8 mouse cellular contexts compared by ENCODE assay signal in genomic region chr5:30154013-30154412, GRCm38 (mm10). TPM values are rescaled to one million over a fixed set of nuclear protein-coding genes. Genes with fewer than 3 reads are reported as not detected.
DNase-seq lines count a peak whose midpoint lies in the region; ATAC-seq and TF ChIP-seq lines count a peak whose summit lies in the region.

No protein-coding gene starts in this region.

- no peak for TF ChIP-seq CTCF in forebrain, postnatal 0 days (IDR thresholded peaks at IDR 0.05; ENCODE audit: low read depth)
- TF ChIP-seq CTCF in liver, postnatal 0 days (IDR thresholded peaks at IDR 0.05; ENCODE audit: low read depth), result no peak

- DNase-seq in kidney, adult 11 months, result no peak
- DNase-seq in ZHBTc4 (ENCODE audit: low read depth, low spot score), result peak; percentile 43
- DNase-seq in forebrain, postnatal 0 days, result peak; percentile 35
- DNase-seq in liver, postnatal 0 days, result no peak
- no peak for DNase-seq in right cerebral cortex, postnatal 10 days (ENCODE audit: low spot score in 2 of 2)
- no peak for DNase-seq in B cell, adult 2 months
- no peak for DNase-seq in left cerebral cortex, adult 8-10 months (ENCODE audit: low spot score in 2 of 2)

- H3K27ac ChIP-seq in kidney, embryonic 16.5 days (ENCODE audit: low read length), result 0 out of 2 replicates have a peak overlapping the region, but pooled peaks have one; percentile 92
- H3K27ac ChIP-seq in forebrain, postnatal 0 days (ENCODE audit: low read depth, low read length), result no peak overlapping the region
- H3K27ac ChIP-seq in liver, postnatal 0 days (ENCODE audit: low read depth), result peak overlapping the region; percentile 97

- peak overlapping the region; percentile 82 for H3K4me2 ChIP-seq in kidney, embryonic 16.5 days (replicated peaks; ENCODE audit: low read depth, low read length)
- H3K4me2 ChIP-seq in forebrain, postnatal 0 days (ENCODE audit: low read depth), result peak overlapping the region; percentile 66
- peak overlapping the region; percentile 81 for H3K4me2 ChIP-seq in liver, postnatal 0 days (ENCODE audit: low read depth, low read length)

- H3K36me3 ChIP-seq in kidney, embryonic 16.5 days (ENCODE audit: insufficient read depth, low read length), result no peaks in the 10 kb centered on the region
- no peaks in the 10 kb centered on the region for H3K36me3 ChIP-seq in forebrain, postnatal 0 days (ENCODE audit: insufficient read depth)
- H3K36me3 ChIP-seq in liver, postnatal 0 days (replicated peaks; ENCODE audit: insufficient read depth, low read length), result no peaks in the 10 kb centered on the region; the same call in 1 of the 2 replicates

- no peak for ATAC-seq in kidney, embryonic 16.5 days (ENCODE audit: low FRiP score, low TSS enrichment)
- ATAC-seq in forebrain, postnatal 0 days, result no peak
- ATAC-seq in liver, postnatal 0 days, result no peak

- WGBS in kidney, embryonic 16.5 days, result 27% methylated on average over 4 of the region's 4 CpGs
- 15% methylated on average over 4 of the region's 4 CpGs for WGBS in forebrain, postnatal 0 days
- WGBS in liver, postnatal 0 days (ENCODE audit: insufficient replicate concordance), result 20% methylated on average over 4 of the region's 4 CpGs

- H3K9me3 ChIP-seq in kidney, embryonic 16.5 days (ENCODE audit: low read length), result no peaks in the 10 kb centered on the region
- no peaks in the 10 kb centered on the region for H3K9me3 ChIP-seq in forebrain, postnatal 0 days (ENCODE audit: low read length)
- H3K9me3 ChIP-seq in liver, postnatal 0 days (ENCODE audit: low read length), result no peaks in the 10 kb centered on the region

- H3K4me1 ChIP-seq in kidney, embryonic 16.5 days (ENCODE audit: insufficient read depth, low read length), result peaks cover 15% of the 10 kb centered on the region; the same call in 1 of the 2 replicates
- H3K4me1 ChIP-seq in forebrain, postnatal 0 days (ENCODE audit: insufficient read depth), result peaks cover 13% of the 10 kb centered on the region
- H3K4me1 ChIP-seq in liver, postnatal 0 days (ENCODE audit: insufficient read depth), result 0 out of 2 replicates have a peak, but pooled peaks cover 5% of the 10 kb centered on the region

- peak overlapping the region; percentile 98 for H3K4me3 ChIP-seq in kidney, embryonic 16.5 days (ENCODE audit: low read length)
- H3K4me3 ChIP-seq in forebrain, postnatal 0 days (ENCODE audit: low read depth, low read length), result peak overlapping the region; percentile 75
- H3K4me3 ChIP-seq in liver, postnatal 0 days (ENCODE audit: low read depth, low read length), result peak overlapping the region; percentile 92

- no peaks in the 10 kb centered on the region for H3K27me3 ChIP-seq in kidney, embryonic 16.5 days (ENCODE audit: insufficient read depth, low read length)
- H3K27me3 ChIP-seq in forebrain, postnatal 0 days (ENCODE audit: insufficient read depth, low read length), result no peaks in the 10 kb centered on the region
- H3K27me3 ChIP-seq in liver, postnatal 0 days (ENCODE audit: insufficient read depth, low read length), result no peaks in the 10 kb centered on the region

- H3K9ac ChIP-seq in kidney, embryonic 16.5 days (replicated peaks; ENCODE audit: low read length), result peak overlapping the region; percentile 92
- H3K9ac ChIP-seq in forebrain, postnatal 0 days, result peak overlapping the region; percentile 76
- H3K9ac ChIP-seq in liver, postnatal 0 days (replicated peaks), result peak overlapping the region; percentile 97

- no peak for TF ChIP-seq EP300 in liver, postnatal 0 days (IDR thresholded peaks at IDR 0.05; ENCODE audit: low read depth)

RNA-seq across cellular contexts. Expression of gene Hadha, which starts 0.9 kb away (rescaled TPM):
- 170 and 179 TPM in 2 replicates for polyA plus RNA-seq in kidney, embryonic 16.5 days (2015; fragmentation: Nextera tagmentation; extraction: Ambion mirVana)
- total RNA-seq in forebrain, postnatal 0 days (2014; rRNA removed), result 50.3 and 57.9 TPM in 2 replicates
- 45.9 and 56.1 TPM in 2 replicates for polyA plus RNA-seq in forebrain, postnatal 0 days (2015; fragmentation: Nextera tagmentation; extraction: Ambion mirVana)
- polyA plus RNA-seq in liver, postnatal 0 days (2015; fragmentation: Nextera tagmentation; extraction: Ambion mirVana), result 224 and 228 TPM in 2 replicates
- total RNA-seq in left cerebral cortex, adult 8-10 months (2022), result 10 to 100 TPM; 65.3 to 74.6 (median 68.4) TPM

RNA-seq across cellular contexts. Expression of gene Hadhb, which starts 1.0 kb away (rescaled TPM):
- polyA plus RNA-seq in kidney, embryonic 16.5 days (2015; fragmentation: Nextera tagmentation; extraction: Ambion mirVana), result 169 and 194 TPM in 2 replicates
- 54.4 and 59.3 TPM in 2 replicates for total RNA-seq in forebrain, postnatal 0 days (2014; rRNA removed)
- polyA plus RNA-seq in forebrain, postnatal 0 days (2015; fragmentation: Nextera tagmentation; extraction: Ambion mirVana), result 43.2 and 46.2 TPM in 2 replicates
- 421 and 447 TPM in 2 replicates for polyA plus RNA-seq in liver, postnatal 0 days (2015; fragmentation: Nextera tagmentation; extraction: Ambion mirVana)
- total RNA-seq in left cerebral cortex, adult 8-10 months (2022), result 100 to 1,000 TPM in 1 of 4 experiments, 10 to 100 TPM in 3; 88.5 to 103 (median 92.6) TPM

RNA-seq across cellular contexts. Expression of gene 3110082J24Rik, which starts 48.1 kb away (rescaled TPM):
- not detected in 2 replicates for polyA plus RNA-seq in kidney, embryonic 16.5 days (2015; fragmentation: Nextera tagmentation; extraction: Ambion mirVana)
- 1.0 and 2.0 TPM in 2 replicates for total RNA-seq in forebrain, postnatal 0 days (2014; rRNA removed)
- 2.0 and 2.5 TPM in 2 replicates for polyA plus RNA-seq in forebrain, postnatal 0 days (2015; fragmentation: Nextera tagmentation; extraction: Ambion mirVana)
- polyA plus RNA-seq in liver, postnatal 0 days (2015; fragmentation: Nextera tagmentation; extraction: Ambion mirVana), result not detected in 2 replicates
- total RNA-seq in left cerebral cortex, adult 8-10 months (2022), result 1 to 10 TPM; 1.1 to 2.1 (median 1.4) TPM

RNA-seq across cellular contexts. Expression of gene Garem2, which starts 49.1 kb away (rescaled TPM):
- polyA plus RNA-seq in kidney, embryonic 16.5 days (2015; fragmentation: Nextera tagmentation; extraction: Ambion mirVana), result 0.52 and 0.75 TPM in 2 replicates
- total RNA-seq in forebrain, postnatal 0 days (2014; rRNA removed), result 10.4 and 10.5 TPM in 2 replicates
- polyA plus RNA-seq in forebrain, postnatal 0 days (2015; fragmentation: Nextera tagmentation; extraction: Ambion mirVana), result 5.5 and 7.2 TPM in 2 replicates
- polyA plus RNA-seq in liver, postnatal 0 days (2015; fragmentation: Nextera tagmentation; extraction: Ambion mirVana), result 0.02 TPM in 1 of 2 replicates, not detected in the other
- total RNA-seq in left cerebral cortex, adult 8-10 months (2022), result 10 to 100 TPM; 12.2 to 14.9 (median 12.7) TPM

RNA-seq across cellular contexts. Expression of gene Adgrf3, which starts 51.5 kb away (rescaled TPM):
- 0.15 and 0.40 TPM in 2 replicates for polyA plus RNA-seq in kidney, embryonic 16.5 days (2015; fragmentation: Nextera tagmentation; extraction: Ambion mirVana)
- not detected in 2 replicates for total RNA-seq in forebrain, postnatal 0 days (2014; rRNA removed)
- polyA plus RNA-seq in forebrain, postnatal 0 days (2015; fragmentation: Nextera tagmentation; extraction: Ambion mirVana), result not detected in 2 replicates
- not detected in 2 replicates for polyA plus RNA-seq in liver, postnatal 0 days (2015; fragmentation: Nextera tagmentation; extraction: Ambion mirVana)
- not detected for total RNA-seq in left cerebral cortex, adult 8-10 months (2022)

Comparison
In these comparisons a context has a peak if more than half of its experiments do, and no peak if none do; other contexts are left out.
1. DNase-seq: peak in ZHBTc4 (single experiment) and forebrain, postnatal 0 days (single experiment); none in kidney, adult 11 months (single experiment), liver, postnatal 0 days (single experiment), right cerebral cortex, postnatal 10 days (0 of 2), B cell, adult 2 months (0 of 2) and left cerebral cortex, adult 8-10 months (0 of 2).
2. Peak in every context shown above with its lines, with median percentiles within 50 percentile points of each other: H3K4me2 ChIP-seq, H3K4me3 ChIP-seq and H3K9ac ChIP-seq.